Mouse (Mus musculus): ENCODE results near the gene Rxylt1. TPM values are rescaled to one million over a fixed set of nuclear protein-coding genes. Genes with fewer than 3 reads are reported as not detected.

Rxylt1 gene
- total RNA-seq, 4 experiments from 2014 or later: 42.6 to 48.0 (median 47.3) TPM

DNA sequence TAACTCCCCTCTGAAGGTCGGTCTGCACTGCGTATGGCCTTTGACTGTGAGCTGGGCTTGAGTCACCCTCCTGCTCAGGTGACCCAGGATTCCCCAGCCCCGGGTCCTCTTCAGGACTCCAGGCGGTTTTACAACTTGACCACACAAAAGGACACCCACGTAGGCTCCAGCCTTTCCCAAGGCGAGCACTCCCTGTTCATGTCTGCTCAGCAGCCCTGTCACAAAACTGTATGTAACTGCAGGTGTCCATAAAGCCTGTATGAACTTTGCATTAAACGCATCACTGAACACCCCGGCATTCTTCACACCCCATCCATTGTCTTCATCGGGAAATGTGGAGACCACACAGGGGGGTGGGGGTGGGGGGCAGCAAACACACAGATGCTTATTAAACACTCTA lies 51.2 kb downstream of the Rxylt1 start:
- no peak for DNase-seq (ENCODE audit: low spot score in 2 of 2)

DNA sequence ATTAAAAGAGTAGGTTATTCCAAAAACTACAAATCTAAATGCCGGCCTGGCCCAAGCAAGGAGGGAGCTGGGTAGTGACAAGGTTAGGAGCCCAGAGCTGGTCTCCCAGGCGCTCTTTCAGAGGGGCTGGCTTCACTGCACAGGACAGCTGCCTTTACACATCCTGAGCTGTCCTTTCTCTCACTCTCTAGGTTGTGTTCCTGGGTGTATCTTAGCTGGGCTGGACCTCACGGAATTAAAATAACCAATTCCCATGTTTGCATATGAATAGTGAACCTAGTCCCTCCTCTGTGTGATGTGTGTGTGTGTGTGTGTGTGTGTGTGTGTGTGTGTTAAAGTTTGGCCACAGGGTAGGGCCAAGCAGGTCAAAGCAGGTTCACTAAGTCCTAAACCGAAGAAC lies 52.2 kb downstream of the Rxylt1 start:
- DNase-seq (ENCODE audit: low spot score in 2 of 2): no peak

DNA sequence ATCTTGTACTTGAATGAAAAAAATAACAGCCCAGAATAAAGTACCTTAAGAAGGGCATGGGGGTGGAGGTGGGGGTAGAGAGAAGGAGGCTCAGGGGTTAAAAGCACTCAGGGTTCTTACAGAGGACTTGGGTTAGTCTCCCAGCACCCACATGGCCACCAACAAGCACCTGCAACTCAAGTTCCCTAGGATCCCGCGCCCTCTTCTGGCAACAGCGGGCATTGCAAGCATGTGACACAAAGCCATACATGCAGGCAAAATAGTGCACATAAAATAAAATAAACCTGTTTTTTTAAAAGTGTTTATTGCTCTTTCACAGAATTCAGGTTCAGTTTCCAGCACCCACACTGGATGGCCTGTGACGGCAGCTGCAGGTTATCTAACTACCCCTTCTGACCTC lies 56.8 kb downstream of the Rxylt1 start:
- no peak for DNase-seq (ENCODE audit: low spot score in 2 of 2)

DNA sequence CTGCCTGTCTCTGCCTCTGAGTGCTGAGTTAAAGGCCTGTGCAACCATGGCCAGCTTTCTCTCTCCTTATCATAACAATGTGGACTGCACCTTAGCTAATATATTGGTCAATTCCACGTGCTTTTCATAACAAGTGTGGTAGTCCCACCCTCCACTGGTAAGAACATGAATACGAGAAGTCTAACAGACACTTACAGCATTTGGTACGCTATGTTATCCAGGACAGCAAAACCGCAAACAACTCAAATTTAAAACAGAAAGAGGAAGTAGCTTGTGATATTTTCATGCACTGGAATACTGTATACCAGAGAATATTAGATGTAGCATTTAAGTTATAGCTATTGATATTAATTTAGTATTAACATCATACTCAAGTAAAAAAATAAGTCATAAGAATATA lies 57.6 kb downstream of the Rxylt1 start:
- DNase-seq (ENCODE audit: low spot score in 2 of 2): no peak

DNA sequence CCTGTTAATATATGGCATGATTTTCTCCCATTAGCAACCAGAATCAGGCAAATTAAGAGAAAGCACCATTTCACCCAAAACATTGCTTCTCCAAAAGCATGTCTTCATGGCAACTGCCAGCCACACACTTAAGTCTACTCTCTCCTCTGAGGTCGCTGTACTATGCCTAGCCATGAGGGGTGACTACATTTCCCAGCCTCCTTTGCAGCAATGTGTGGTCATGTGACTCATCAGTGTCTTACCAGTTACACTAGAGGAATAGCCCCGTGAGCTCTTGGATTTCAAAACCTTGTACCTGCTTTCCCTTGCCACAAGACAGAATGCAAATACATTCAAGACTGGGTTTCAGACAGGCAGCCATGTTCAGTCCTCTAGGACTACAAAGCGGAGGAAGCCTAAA lies 58.6 kb downstream of the Rxylt1 start:
- no peak for DNase-seq (ENCODE audit: low spot score in 2 of 2)

DNA sequence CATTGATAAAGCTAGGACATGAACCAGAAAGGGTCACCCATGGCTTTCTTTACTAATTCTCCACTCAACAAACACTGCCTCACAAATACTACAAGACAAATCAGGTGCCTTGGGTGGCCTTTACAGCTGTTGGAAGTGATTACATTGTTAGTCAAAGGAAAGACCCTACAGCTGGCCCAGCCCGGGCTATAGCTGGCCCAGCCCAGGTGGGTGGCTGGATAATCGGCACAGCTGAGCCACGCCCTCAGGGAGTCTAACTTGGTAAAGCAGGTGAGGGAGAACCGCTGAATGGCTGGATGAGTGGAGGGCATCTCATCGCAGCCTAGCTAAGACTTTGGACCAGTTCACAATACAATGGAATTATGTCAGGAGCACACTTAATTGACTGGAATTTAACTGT lies 63.9 kb downstream of the Rxylt1 start:
- DNase-seq (ENCODE audit: low spot score in 2 of 2): no peak

DNA sequence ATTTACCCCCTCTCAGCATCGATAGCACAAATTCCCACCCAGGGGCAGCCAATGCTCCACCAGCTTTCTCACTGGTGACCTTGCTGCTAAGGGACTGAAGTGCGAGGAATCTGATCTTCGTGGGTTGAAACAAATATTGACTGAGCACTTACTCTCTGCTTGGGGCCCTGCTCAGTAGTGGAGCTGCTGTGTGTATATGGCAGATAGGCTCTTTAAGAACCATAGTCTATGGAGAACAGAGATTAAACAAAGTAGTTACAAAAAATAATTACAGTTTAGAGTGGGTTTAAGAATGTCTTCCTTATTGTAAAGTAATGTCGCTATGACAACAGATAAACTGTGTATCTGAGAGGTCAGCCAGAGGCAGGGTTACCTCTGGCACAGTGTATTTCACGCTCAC lies 66.8 kb downstream of the Rxylt1 start:
- no peak for DNase-seq (ENCODE audit: low spot score in 2 of 2)

DNA sequence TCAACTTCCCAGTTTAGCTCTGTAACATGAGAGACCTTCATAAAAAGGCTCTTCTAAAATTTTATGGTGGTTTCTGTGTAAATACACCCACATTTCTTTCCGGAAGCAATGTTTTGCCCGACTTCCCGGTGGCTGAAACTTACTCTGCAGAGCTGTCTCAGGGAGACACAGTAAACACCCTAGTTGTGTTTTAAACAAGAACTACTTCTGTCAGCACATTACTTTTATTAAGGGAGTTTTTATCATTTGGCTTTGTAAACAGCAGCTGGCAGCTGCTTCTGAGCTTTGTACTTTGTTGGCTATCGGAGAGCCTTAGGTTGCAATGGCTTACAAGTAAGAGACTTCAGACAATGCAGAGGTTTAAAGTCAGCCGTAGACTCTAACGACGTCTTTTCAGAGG lies 67.4 kb downstream of the Rxylt1 start:
- no peak for DNase-seq (ENCODE audit: low spot score in 2 of 2)

Other genes with a start within 250 kb of the Rxylt1 start
- gene Srgap1, start 50.1 kb downstream of the Rxylt1 start, total RNA-seq (2022): under 1 TPM; 0.22 to 0.73 (median 0.45) TPM